Mouse (Mus musculus) MEL (cell line): ENCODE results near the gene Kcnmb2. TPM values are rescaled to one million over a fixed set of nuclear protein-coding genes. Genes with fewer than 3 reads are reported as not detected.

Experiments used
- DNase-seq: peaks from one replicate; pipeline ENCODE4 v3.0.0; 2011; ENCODE audit warnings: low read depth, low spot score
- H3K27ac ChIP-seq: 2 replicates; pipeline ENCODE4 v1.5.1; 2012; ENCODE audit warnings: low read depth, mild to moderate bottlenecking, control low read depth, low read length, moderate library complexity; ENCODE audit not compliant: control insufficient read depth
- H3K27me3 ChIP-seq, 2 experiments: fragments of 150-350 bp in 1 of 2; sonication (generic) in 1 of 2; 2 replicates each; pipeline ENCODE4 v1.6.1; 2012; ENCODE audit warnings: low read length in 2 of 2, mild to moderate bottlenecking in 2 of 2, improper control_type of control experiment in 1 of 2, moderate library complexity in 1 of 2; ENCODE audit not compliant: insufficient read depth in 2 of 2, control insufficient read depth in 1 of 2
- H3K36me3 ChIP-seq, 2 experiments: 2 replicates each; pipeline ENCODE4 v1.6.1; 2012 to 2014; ENCODE audit warnings: low read length in 2 of 2, improper control_type of control experiment in 1 of 2, inconsistent platforms in 1 of 2, mild to moderate bottlenecking in 1 of 2; ENCODE audit not compliant: insufficient read depth in 2 of 2, control insufficient read depth in 1 of 2
- H3K4me1 ChIP-seq, 2 experiments: fragments of 150-350 bp in 1 of 2; sonication (generic) in 1 of 2; 2 replicates each; pipeline ENCODE4 v1.6.1; 2012; ENCODE audit warnings: low read length in 2 of 2, improper control_type of control experiment in 1 of 2, mild to moderate bottlenecking in 1 of 2; ENCODE audit not compliant: insufficient read depth in 2 of 2, control insufficient read depth in 1 of 2
- H3K4me3 ChIP-seq, 2 experiments: fragments of 150-350 bp in 1 of 2; sonication (generic) in 1 of 2; 2 replicates each; pipeline ENCODE4 v1.5.1; 2012; ENCODE audit warnings: low read depth in 2 of 2, low read length in 2 of 2, mild to moderate bottlenecking in 2 of 2, moderate library complexity in 2 of 2, control low read depth in 1 of 2, improper control_type of control experiment in 1 of 2; ENCODE audit not compliant: control insufficient read depth in 1 of 2, insufficient read depth in 1 of 2
- H3K79me2 ChIP-seq: 2 replicates; pipeline ENCODE4 v1.6.1; 2012; ENCODE audit warnings: mild to moderate bottlenecking, low read length, moderate library complexity; ENCODE audit not compliant: control insufficient read depth, poor library complexity, insufficient read depth
- H3K9ac ChIP-seq: 2 replicates; pipeline ENCODE4 v1.6.1; 2012; ENCODE audit warnings: low read depth, mild to moderate bottlenecking, control low read depth, low read length, moderate library complexity; ENCODE audit not compliant: control insufficient read depth, poor library complexity, severe bottlenecking
- H3K9me3 ChIP-seq: fragments of 150-350 bp; sonication (generic); replicated peaks from 2 replicates; pipeline ENCODE4 v1.6.1; 2012; ENCODE audit warnings: mild to moderate bottlenecking, low read length, improper control_type of control experiment, moderate library complexity; ENCODE audit not compliant: insufficient read depth
- CHD2 ChIP-seq: IDR thresholded peaks from 2 replicates; pipeline ENCODE4 v1.6.1; 2011; ENCODE audit warnings: low read length, improper control_type of control experiment
- CTCF ChIP-seq, 3 experiments: IDR thresholded peaks in 2 of 3; conservative IDR thresholded peaks in 1 of 3; 2 replicates each; pipeline ENCODE4 v1.5.1; 2011 to 2012; ENCODE audit warnings: low read length in 3 of 3, low read depth in 2 of 3, mild to moderate bottlenecking in 2 of 3, improper control_type of control experiment in 1 of 3, inconsistent platforms in 1 of 3, mixed read lengths in 1 of 3, moderate library complexity in 1 of 3; ENCODE audit not compliant: control insufficient read depth in 1 of 3, insufficient read depth in 1 of 3, poor library complexity in 1 of 3, severe bottlenecking in 1 of 3
- EP300 ChIP-seq, 2 experiments: IDR thresholded peaks; 2 replicates each; pipeline ENCODE4 v1.6.1; 2011; ENCODE audit warnings: improper control_type of control experiment in 2 of 2, low read length in 2 of 2, low read depth in 1 of 2, mild to moderate bottlenecking in 1 of 2
- GABPA ChIP-seq: IDR thresholded peaks from 2 replicates; pipeline ENCODE4 v1.6.1; 2012; ENCODE audit warnings: low read depth, mild to moderate bottlenecking, inconsistent platforms, low read length, improper control_type of control experiment, moderate library complexity
- JUND ChIP-seq: IDR thresholded peaks from 2 replicates; pipeline ENCODE4 v1.6.1; 2011; ENCODE audit warnings: low read depth, mild to moderate bottlenecking, improper control_type of control experiment, low read length
- MAFK ChIP-seq: IDR thresholded peaks from 2 replicates; pipeline ENCODE4 v1.6.1; 2011; ENCODE audit warnings: low read depth, mild to moderate bottlenecking, low read length, improper control_type of control experiment, borderline replicate concordance
- MAZ ChIP-seq: IDR thresholded peaks from 2 replicates; pipeline ENCODE4 v1.6.1; 2012; ENCODE audit warnings: low read depth, mild to moderate bottlenecking, inconsistent platforms, low read length, improper control_type of control experiment
- MYB ChIP-seq: IDR thresholded peaks from 2 replicates; pipeline ENCODE4 v1.6.1; 2011; ENCODE audit warnings: mild to moderate bottlenecking, low read depth, low read length, improper control_type of control experiment
- POLR2A ChIP-seq, 2 experiments: IDR thresholded peaks; 2 replicates each; pipeline ENCODE4 v1.6.1; 2011 to 2012; ENCODE audit warnings: low read length in 2 of 2, mild to moderate bottlenecking in 2 of 2, control low read depth in 1 of 2, improper control_type of control experiment in 1 of 2, low read depth in 1 of 2, moderate library complexity in 1 of 2; ENCODE audit not compliant: control insufficient read depth in 1 of 2, insufficient read depth in 1 of 2, poor library complexity in 1 of 2
- RCOR1 ChIP-seq: IDR thresholded peaks from 2 replicates; pipeline ENCODE4 v1.6.1; 2012; ENCODE audit warnings: low read depth, mild to moderate bottlenecking, inconsistent platforms, low read length, improper control_type of control experiment
- SIN3A ChIP-seq: IDR thresholded peaks from 2 replicates; pipeline ENCODE4 v1.6.1; 2012; ENCODE audit warnings: low read length, improper control_type of control experiment, inconsistent platforms
- SMC3 ChIP-seq: IDR thresholded peaks from 2 replicates; pipeline ENCODE4 v1.6.1; 2011; ENCODE audit warnings: low read depth, low read length, improper control_type of control experiment
- TBP ChIP-seq: IDR thresholded peaks from 2 replicates; pipeline ENCODE4 v1.8.0; 2011; ENCODE audit warnings: low read depth, low read length, improper control_type of control experiment
- TCF12 ChIP-seq: IDR thresholded peaks from 2 replicates; pipeline ENCODE4 v1.6.1; 2014; ENCODE audit warnings: low read depth, mild to moderate bottlenecking, inconsistent platforms, low read length, improper control_type of control experiment, moderate library complexity
- UBTF ChIP-seq: IDR thresholded peaks from 2 replicates; pipeline ENCODE4 v1.6.1; 2012; ENCODE audit warnings: low read depth, mild to moderate bottlenecking, inconsistent platforms, low read length, improper control_type of control experiment, moderate library complexity, borderline replicate concordance; ENCODE audit not compliant: insufficient read depth
- USF1 ChIP-seq: IDR thresholded peaks from 2 replicates; pipeline ENCODE4 v1.6.1; 2014; ENCODE audit warnings: low read depth, mild to moderate bottlenecking, inconsistent platforms, low read length, improper control_type of control experiment, moderate library complexity
- USF2 ChIP-seq, 2 experiments: IDR thresholded peaks; 2 replicates each; pipeline ENCODE4 v1.6.1; 2011 to 2012; ENCODE audit warnings: improper control_type of control experiment in 2 of 2, low read length in 2 of 2, borderline replicate concordance in 1 of 2, inconsistent platforms in 1 of 2, low read depth in 1 of 2, mild to moderate bottlenecking in 1 of 2; ENCODE audit not compliant: insufficient read depth in 1 of 2
- polyA plus RNA-seq, 2 experiments: library from polyadenylated mRNA; stranded (reverse) in 1 of 2; unstranded in 1 of 2; fragments of >175 nt in 1 of 2; fragments of >200 nt in 1 of 2; gene quantifications; 2 replicates each; pipeline versions ENCODE4 v1.2.1 to v1.2.4; 2012; ENCODE audit warnings: low replicate concordance in 2 of 2, low read depth in 1 of 2; ENCODE audit not compliant: insufficient read length in 2 of 2, insufficient read depth in 1 of 2, missing spikeins in 1 of 2
- total RNA-seq: library from RNA; depleted of rRNA; stranded (reverse); fragments of 300-350 nt; gene quantifications from 2 replicates; pipeline ENCODE4 v1.2.3, GENCODE M21; 2012

Kcnmb2 gene
- total and polyA plus RNA-seq, 3 experiments, result not detected

GRCm38 (mm10) chr3:32063312-32063711, 161.0 kb downstream of the Kcnmb2 start:
- peak; percentile 67; the same call in 1 of the 2 replicates for TF ChIP-seq MAFK
- no peak for TF ChIP-seq JUND
- Histone ChIP-seq H3K36me3 (no peaks in the 10 kb centered on the region), H3K27me3 (no peaks in the 10 kb centered on the region), H3K9ac (no peak overlapping the region), H3K79me2 (no peaks in the 10 kb centered on the region), H3K9me3 (no peaks in the 10 kb centered on the region), H3K4me1 (no peaks in the 10 kb centered on the region), H3K4me3 (no peak overlapping the region), H3K27ac (no peak overlapping the region)
- no peak for DNase-seq

- no peaks in the 10 kb centered on the region for H3K4me1 ChIP-seq
- no peaks in the 10 kb centered on the region for H3K27me3 ChIP-seq
- no peak overlapping the region for H3K9ac ChIP-seq
- no peak for DNase-seq
- TF ChIP-seq MAFK, result no peak
- no peak for TF ChIP-seq CTCF (IDR thresholded peaks at IDR 0.05 in 2 of 3, conservative IDR thresholded peaks at IDR 0.05 in 1 of 3; ENCODE audit: control insufficient read depth in 1 of 3, insufficient read depth in 1 of 3, low read depth in 2 of 3, low read length in 3 of 3, poor library complexity in 1 of 3, severe bottlenecking in 1 of 3)
- no peak for TF ChIP-seq RCOR1
- TF ChIP-seq SIN3A, result no peak
- TF ChIP-seq GABPA, result no peak
- TF ChIP-seq POLR2A (IDR thresholded peaks at IDR 0.05; ENCODE audit: control insufficient read depth in 1 of 2, insufficient read depth in 1 of 2, low read depth in 1 of 2, low read length in 2 of 2, poor library complexity in 1 of 2), result no peak
- TF ChIP-seq USF1, result no peak
- no peak for TF ChIP-seq MAZ
- TF ChIP-seq TCF12, result no peak
- no peak for TF ChIP-seq SMC3
- TF ChIP-seq TBP, result no peak
- no peak for TF ChIP-seq UBTF
- TF ChIP-seq USF2 (IDR thresholded peaks at IDR 0.05; ENCODE audit: borderline replicate concordance in 1 of 2, insufficient read depth in 1 of 2, low read depth in 1 of 2, low read length in 2 of 2), result no peak
- TF ChIP-seq CHD2, result no peak
- no peak for TF ChIP-seq EP300 (IDR thresholded peaks at IDR 0.05; ENCODE audit: low read depth in 1 of 2, low read length in 2 of 2)
- no peak for TF ChIP-seq MYB
- no peaks in the 10 kb centered on the region for H3K9me3 ChIP-seq
- no peaks in the 10 kb centered on the region for H3K36me3 ChIP-seq
- no peak overlapping the region for H3K4me3 ChIP-seq
- H3K79me2 ChIP-seq, result no peaks in the 10 kb centered on the region
- H3K27ac ChIP-seq, result no peak overlapping the region
These were observed 165.0 kb downstream of the Kcnmb2 start for GRCm38 (mm10) chr3:32067004-32067935.
